Mouse (Mus musculus): Measurements from ENCODE around the gene Prkaa1. TPM values are rescaled to one million over a fixed set of nuclear protein-coding genes. Genes with fewer than 3 reads are reported as not detected.
A peak's percentile ranks its signal among the peaks of the same experiment; 100 is the strongest.

Gene Prkaa1
- polyA plus RNA-seq, 1 experiment from 2014 or later = 14.1 TPM

DNA sequence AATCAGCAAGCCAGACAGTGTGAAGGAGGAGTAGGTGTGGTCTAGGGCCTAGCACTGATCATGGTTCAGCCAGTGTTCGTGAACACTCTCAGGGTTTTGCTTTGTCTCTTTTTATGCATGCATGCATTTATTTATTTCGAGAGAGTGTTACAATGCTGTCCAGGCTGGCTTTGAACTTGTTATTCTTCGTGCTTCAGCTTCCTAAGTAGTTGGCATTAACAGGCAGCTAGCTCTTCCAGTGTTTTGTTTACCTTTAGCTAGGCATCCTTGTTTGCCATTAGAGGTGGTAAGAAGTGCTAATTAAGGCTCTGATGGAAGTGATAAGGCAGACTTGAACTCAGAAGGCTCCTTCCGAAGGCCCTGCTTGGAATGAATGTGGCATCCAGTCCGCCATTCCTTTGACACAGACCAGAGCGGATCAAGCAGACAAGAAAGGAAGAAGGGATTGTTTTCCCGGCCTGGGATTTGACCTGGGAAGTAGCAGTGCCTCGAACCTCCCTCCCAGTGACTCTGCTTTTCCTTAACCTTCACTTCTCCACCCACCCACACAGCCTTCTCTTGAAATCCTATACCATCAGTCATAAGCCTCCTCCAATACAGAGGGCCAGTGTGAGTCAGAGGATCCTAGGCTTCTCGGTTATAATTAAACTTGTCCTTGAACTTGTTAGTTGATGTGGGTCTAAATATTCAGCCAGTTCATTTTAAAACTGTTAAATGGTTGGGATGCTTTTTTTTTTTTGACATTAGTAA, 1.7 kb downstream of the Prkaa1 start:
- Histone ChIP-seq H3K36me3 (no peaks in the 10 kb centered on the region), H3K27ac (no peak overlapping the region), H3K4me2 (peak overlapping the region; percentile 79), H3K9me3 (replicated peaks) (no peaks in the 10 kb centered on the region), H3K9ac (peak overlapping the region; percentile 28; the same call in 1 of the 2 replicates), H3K27me3 (no peaks in the 10 kb centered on the region), H3K4me3 (peak overlapping the region; percentile 99), H3K4me1 (replicated peaks) (peaks cover 18% of the 10 kb centered on the region)
- ATAC-seq (replicated peaks; ENCODE audit: insufficient number of reproducible peaks, insufficient read depth, low FRiP score, low read depth) = no peak
- 37% methylated on average over 9 of the region's 9 CpGs for WGBS

DNA sequence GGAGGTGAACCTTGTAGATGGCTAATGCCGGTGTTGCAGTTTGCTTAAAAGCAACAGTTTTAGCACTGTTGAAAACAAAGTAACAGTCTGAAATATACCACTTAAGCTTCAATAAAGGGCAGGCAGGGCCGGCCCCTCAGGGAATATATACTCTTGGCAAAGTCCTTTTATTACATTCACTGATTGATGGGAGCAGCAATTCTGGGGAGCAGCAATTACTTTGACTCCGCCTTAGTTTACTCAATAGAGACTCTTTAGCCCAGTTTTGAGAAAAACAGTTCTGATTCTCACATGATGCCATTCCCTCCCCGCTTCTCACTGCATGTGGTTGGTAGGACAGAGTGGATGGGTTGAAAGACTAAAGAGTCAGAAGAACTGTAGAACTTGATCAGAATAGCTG, 5.5 kb downstream of the Prkaa1 start:
- Histone ChIP-seq H3K36me3 (no peaks in the 10 kb centered on the region), H3K4me2 (no peak overlapping the region), H3K9me3 (replicated peaks) (no peaks in the 10 kb centered on the region), H3K4me3 (no peak overlapping the region), H3K4me1 (replicated peaks) (peaks cover 18% of the 10 kb centered on the region), H3K27ac (no peak overlapping the region), H3K27me3 (no peaks in the 10 kb centered on the region), H3K9ac (no peak overlapping the region)
- ATAC-seq (replicated peaks; ENCODE audit: insufficient number of reproducible peaks, insufficient read depth, low FRiP score, low read depth) = no peak
- 83% methylated on average over 4 of the region's 4 CpGs for WGBS

DNA sequence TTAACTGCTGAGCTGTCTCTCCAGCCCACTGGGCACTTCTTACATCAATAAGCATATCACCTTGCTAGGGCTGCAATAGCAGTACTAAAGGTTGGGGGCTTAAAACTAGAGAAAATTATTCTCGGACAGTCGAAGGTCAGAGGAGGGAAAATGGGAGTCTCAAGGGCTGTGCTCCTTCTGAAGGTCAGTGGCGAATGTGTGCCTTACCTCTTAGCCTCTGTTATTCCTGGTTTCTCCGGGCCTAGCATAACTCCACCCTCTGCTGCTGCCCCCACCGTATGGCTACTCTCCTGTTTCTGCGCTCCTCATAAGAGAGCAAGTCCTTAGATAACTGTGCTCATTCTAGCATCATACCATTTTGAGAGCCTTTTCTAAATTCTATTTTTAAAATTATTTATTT, 8.5 kb downstream of the Prkaa1 start:
- Histone ChIP-seq H3K4me1 (replicated peaks) (peaks cover 19% of the 10 kb centered on the region), H3K9me3 (replicated peaks) (no peaks in the 10 kb centered on the region), H3K4me2 (no peak overlapping the region), H3K36me3 (no peaks in the 10 kb centered on the region), H3K9ac (no peak overlapping the region), H3K27me3 (no peaks in the 10 kb centered on the region), H3K4me3 (no peak overlapping the region), H3K27ac (no peak overlapping the region)
- 89% methylated on average over 6 of the region's 6 CpGs for WGBS
- no peak for ATAC-seq (replicated peaks; ENCODE audit: insufficient number of reproducible peaks, insufficient read depth, low FRiP score, low read depth)

DNA sequence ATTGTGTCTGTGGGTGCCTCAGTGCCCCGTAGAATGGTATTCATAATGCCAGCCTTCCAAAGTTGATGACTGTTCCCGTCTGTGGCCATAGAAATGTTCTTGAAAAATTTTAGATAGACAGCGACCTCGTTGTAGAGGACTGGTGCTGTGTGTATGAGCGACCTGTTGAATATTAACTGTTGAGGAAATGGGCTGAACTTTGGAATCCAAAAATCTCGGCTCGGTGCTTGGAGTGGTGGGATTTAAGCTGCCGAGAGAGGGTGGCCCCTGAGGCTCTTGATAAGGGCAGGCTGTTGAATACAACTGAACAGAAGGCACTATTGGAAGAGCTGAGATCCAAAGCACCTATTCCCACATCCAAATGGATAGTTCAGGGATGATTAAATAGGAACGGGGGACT, 11.0 kb downstream of the Prkaa1 start:
- WGBS = 53% methylated on average over 9 of the region's 9 CpGs
- H3K27ac ChIP-seq = no peak overlapping the region
- no peaks in the 10 kb centered on the region for H3K36me3 ChIP-seq
- no peaks in the 10 kb centered on the region for H3K27me3 ChIP-seq
- H3K4me3 ChIP-seq = no peak overlapping the region
- no peak overlapping the region for H3K9ac ChIP-seq
- no peak for ATAC-seq (replicated peaks; ENCODE audit: insufficient number of reproducible peaks, insufficient read depth, low FRiP score, low read depth)
- no peak overlapping the region for H3K4me2 ChIP-seq
- no peaks in the 10 kb centered on the region for H3K9me3 ChIP-seq (replicated peaks)
- H3K4me1 ChIP-seq (replicated peaks) = peaks cover 22% of the 10 kb centered on the region

DNA sequence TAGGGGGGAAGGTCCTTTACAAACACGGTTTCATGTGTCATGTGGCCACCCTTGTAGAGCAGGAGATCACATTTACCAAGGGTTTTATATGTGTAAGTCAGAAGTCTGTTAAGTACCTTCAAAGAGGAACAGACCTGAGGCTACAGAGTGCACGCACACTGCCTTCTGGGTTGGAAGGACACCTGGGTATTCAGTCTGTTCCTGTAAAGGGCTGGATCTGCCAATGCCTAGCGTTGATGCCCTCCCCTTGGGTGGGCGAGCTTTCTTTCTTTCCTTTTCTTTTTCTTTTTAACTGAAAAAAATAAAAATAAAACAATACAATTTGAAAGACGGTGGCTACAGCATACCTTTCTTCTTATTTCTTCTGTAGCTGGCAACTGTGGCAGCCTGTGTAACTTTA, 11.4 kb downstream of the Prkaa1 start:
- no peak for ATAC-seq (replicated peaks; ENCODE audit: insufficient number of reproducible peaks, insufficient read depth, low FRiP score, low read depth)
- Histone ChIP-seq H3K9me3 (replicated peaks) (no peaks in the 10 kb centered on the region), H3K4me3 (no peak overlapping the region), H3K9ac (no peak overlapping the region), H3K27me3 (no peaks in the 10 kb centered on the region), H3K27ac (no peak overlapping the region), H3K4me2 (no peak overlapping the region), H3K4me1 (replicated peaks) (peaks cover 22% of the 10 kb centered on the region), H3K36me3 (no peaks in the 10 kb centered on the region)
- 78% methylated on average over 5 of the region's 5 CpGs for WGBS

DNA sequence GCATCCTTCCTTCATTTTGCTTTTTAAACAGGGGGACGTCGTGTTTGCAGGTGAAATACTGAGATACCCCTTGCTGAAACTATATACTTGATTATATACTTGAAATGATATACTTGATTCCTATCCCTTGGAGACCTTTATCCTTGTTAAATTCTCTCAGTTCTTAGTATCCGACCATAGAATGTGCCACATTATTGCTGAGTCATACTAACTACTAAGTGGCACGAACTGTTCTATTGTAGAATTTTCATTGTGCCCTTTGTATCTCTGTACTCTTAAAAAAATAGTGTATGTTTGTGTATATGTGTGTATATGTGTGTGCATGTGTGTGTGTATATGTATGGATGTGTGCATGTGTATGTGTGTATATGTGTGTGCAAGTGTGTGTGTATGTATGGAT, 12.7 kb downstream of the Prkaa1 start:
- Histone ChIP-seq H3K27me3 (no peaks in the 10 kb centered on the region), H3K9me3 (replicated peaks) (no peaks in the 10 kb centered on the region), H3K9ac (no peak overlapping the region), H3K27ac (no peak overlapping the region), H3K4me3 (no peak overlapping the region), H3K36me3 (0 out of 2 replicates have a peak, but pooled peaks cover under 1% of the 10 kb centered on the region), H3K4me1 (replicated peaks) (peaks cover 22% of the 10 kb centered on the region), H3K4me2 (no peak overlapping the region)
- ATAC-seq (replicated peaks; ENCODE audit: insufficient number of reproducible peaks, insufficient read depth, low FRiP score, low read depth) = no peak
- WGBS = 86% methylated on average over 4 of the region's 4 CpGs

DNA sequence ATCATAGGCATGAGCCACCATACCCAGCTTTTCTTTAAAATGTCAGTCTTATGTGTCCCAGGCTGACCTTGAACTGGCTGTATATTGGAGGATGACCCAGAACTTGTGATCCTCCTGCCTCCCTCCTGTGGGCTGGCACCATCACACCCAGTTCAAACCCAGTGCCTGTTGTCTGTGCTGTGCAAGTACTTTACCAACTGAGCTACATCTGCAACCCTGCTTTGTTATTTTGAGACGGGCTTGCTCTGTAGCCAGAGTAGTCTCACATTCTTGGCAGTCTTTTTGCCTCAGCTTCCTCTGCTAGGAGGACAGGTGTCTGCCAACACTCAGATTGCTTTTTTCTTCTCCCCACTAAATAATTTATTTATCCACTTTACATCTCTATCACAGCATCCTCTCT, 13.7 kb downstream of the Prkaa1 start:
- H3K9ac ChIP-seq = no peak overlapping the region
- no peaks in the 10 kb centered on the region for H3K27me3 ChIP-seq
- H3K4me1 ChIP-seq (replicated peaks) = peaks cover 22% of the 10 kb centered on the region
- H3K9me3 ChIP-seq (replicated peaks) = no peaks in the 10 kb centered on the region
- peaks cover 4% of the 10 kb centered on the region; the same call in 1 of the 2 replicates for H3K36me3 ChIP-seq
- ATAC-seq (replicated peaks; ENCODE audit: insufficient number of reproducible peaks, insufficient read depth, low FRiP score, low read depth) = no peak
- no peak overlapping the region for H3K27ac ChIP-seq
- H3K4me2 ChIP-seq = no peak overlapping the region
- 23% methylated on average over 1 of the region's 1 CpGs for WGBS
- no peak overlapping the region for H3K4me3 ChIP-seq

DNA sequence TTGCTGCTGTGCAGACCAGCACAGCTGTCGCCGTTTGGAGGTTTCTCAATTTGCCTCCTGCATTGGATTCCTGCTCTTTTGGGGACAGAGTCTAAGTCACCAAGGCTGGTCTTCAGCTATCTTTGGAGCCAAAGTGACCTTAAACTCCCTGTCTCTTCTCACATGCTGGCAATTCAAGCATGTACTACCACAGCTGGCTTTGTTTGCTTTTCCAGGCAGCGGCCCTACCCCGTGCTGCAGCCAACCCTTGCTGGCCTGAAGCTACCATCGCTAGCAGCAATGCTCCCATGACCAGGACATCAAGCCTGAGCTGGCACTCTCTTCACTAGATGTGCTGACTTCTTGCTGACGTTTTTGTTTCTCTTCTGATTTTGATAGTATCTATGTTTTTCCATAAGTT, 15.2 kb downstream of the Prkaa1 start:
- Histone ChIP-seq H3K36me3 (peaks cover 8% of the 10 kb centered on the region; the same call in 1 of the 2 replicates), H3K27ac (no peak overlapping the region), H3K9ac (no peak overlapping the region), H3K4me1 (replicated peaks) (peaks cover 22% of the 10 kb centered on the region), H3K9me3 (replicated peaks) (no peaks in the 10 kb centered on the region), H3K4me2 (no peak overlapping the region), H3K4me3 (no peak overlapping the region), H3K27me3 (no peaks in the 10 kb centered on the region)
- ATAC-seq (replicated peaks; ENCODE audit: insufficient number of reproducible peaks, insufficient read depth, low FRiP score, low read depth) = no peak
- WGBS = 62% methylated on average over 6 of the region's 6 CpGs

DNA sequence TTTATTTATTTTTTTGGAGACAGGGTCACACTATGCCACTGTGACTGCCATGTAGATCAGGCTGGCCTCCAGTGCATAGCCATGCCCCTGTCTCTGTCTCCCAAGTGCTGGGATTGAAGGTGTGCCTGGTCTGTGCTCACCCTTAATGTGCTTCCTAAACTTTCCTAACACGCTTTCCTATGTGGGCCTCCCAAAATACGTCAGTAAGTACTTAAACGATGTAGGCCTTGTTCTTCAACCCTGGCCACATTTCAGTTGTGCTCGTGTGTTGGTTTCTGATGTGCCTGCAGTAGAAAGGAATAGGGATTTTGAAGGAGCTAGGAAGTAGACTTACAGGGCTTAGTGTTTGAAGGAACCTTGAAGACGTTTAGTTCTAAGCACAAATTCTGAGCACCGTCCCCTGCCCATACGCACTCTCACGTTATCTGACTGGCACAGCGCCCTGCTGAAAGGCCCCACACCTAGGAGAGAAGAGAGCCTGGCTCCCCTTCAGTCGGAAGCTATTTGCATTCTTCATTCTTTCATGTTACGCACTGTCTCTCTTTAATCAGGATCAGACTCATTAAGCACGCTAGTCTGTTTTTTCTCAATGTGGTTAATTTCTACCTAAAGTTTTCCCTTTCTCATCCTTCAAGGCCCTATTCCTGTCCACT, 21.6 kb downstream of the Prkaa1 start:
- H3K36me3 ChIP-seq = peaks cover 40% of the 10 kb centered on the region
- no peaks in the 10 kb centered on the region for H3K9me3 ChIP-seq (replicated peaks)
- H3K4me3 ChIP-seq = no peak overlapping the region
- no peak overlapping the region for H3K4me2 ChIP-seq
- 70% methylated on average over 12 of the region's 12 CpGs for WGBS
- H3K27me3 ChIP-seq = no peaks in the 10 kb centered on the region
- no peak for ATAC-seq (replicated peaks; ENCODE audit: insufficient number of reproducible peaks, insufficient read depth, low FRiP score, low read depth)
- no peaks in the 10 kb centered on the region for H3K4me1 ChIP-seq (replicated peaks)
- no peak overlapping the region for H3K27ac ChIP-seq
- H3K9ac ChIP-seq = no peak overlapping the region

DNA sequence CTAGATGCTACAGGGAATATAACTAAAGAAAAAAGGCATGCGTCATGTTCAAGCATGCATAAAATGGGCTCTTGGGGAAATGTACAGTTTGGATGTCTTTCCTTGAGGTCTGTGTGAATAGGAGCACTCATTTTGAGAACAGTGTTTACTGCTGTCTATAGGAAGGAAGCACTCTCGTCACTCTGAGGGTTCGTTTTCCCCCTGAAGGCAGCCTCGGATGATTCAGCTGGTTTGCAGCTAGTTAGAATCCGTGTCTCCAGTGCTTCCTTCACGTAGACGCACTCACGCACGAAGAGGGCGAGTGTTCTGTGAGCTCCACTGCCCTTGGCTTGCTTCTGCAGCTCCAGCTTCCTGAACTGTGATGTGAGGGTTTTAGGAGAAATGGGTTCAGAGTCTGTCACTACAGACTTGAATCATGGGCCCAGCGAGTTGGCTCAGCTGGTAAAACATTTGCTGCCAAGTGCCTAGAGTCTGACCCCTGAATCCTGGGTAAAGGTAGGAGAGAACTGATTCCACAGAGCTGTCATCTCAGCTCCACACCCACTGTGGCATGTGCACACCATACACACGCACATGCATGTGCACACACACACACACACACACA, 29.7 kb downstream of the Prkaa1 start:
- no peak overlapping the region for H3K27ac ChIP-seq
- no peaks in the 10 kb centered on the region for H3K9me3 ChIP-seq (replicated peaks)
- H3K4me2 ChIP-seq = no peak overlapping the region
- H3K4me1 ChIP-seq (replicated peaks) = no peaks in the 10 kb centered on the region
- WGBS = 90% methylated on average over 12 of the region's 12 CpGs
- H3K9ac ChIP-seq = no peak overlapping the region
- no peak overlapping the region for H3K4me3 ChIP-seq
- no peaks in the 10 kb centered on the region for H3K27me3 ChIP-seq
- peaks cover 62% of the 10 kb centered on the region for H3K36me3 ChIP-seq
- ATAC-seq (replicated peaks; ENCODE audit: insufficient number of reproducible peaks, insufficient read depth, low FRiP score, low read depth) = no peak

DNA sequence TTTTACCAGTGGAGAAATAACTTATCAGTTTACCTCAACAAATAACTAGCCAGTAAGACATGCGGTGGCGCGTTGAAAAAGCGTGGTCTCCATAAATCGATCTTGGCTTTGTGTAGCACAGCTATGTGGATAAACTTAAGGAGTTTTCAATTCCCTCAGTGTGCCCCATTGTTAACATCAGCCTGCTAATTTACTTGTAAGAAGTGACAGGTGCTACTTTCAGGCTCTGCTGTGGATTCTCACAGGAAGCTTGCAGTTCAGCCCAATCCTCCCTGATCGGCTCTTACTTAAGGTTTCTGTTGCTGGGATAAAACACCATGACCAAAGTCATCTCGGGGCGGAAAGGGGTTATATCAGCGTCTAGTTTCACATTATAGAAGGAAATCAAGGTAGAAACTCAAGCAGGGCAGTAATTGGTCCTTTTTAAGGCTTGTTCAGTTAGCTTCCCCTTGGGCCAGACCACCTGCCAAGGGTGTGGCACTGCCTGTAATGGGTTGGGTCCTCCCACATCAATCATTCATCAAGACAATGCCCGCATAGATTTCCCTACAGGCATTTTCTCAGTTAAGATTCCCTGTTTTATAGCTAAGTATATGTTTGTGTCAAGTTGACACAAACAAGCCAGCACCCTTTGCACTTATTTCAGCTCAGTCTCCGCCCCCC, 41.1 kb downstream of the Prkaa1 start:
- ATAC-seq (replicated peaks; ENCODE audit: insufficient number of reproducible peaks, insufficient read depth, low FRiP score, low read depth) = no peak
- Histone ChIP-seq H3K27me3 (no peaks in the 10 kb centered on the region), H3K4me2 (peak overlapping the region; percentile 85), H3K4me1 (replicated peaks) (peaks cover 21% of the 10 kb centered on the region), H3K9ac (peak overlapping the region; percentile 91), H3K36me3 (peaks cover 3% of the 10 kb centered on the region; the same call in 1 of the 2 replicates), H3K27ac (peak overlapping the region; percentile 71), H3K9me3 (replicated peaks) (no peaks in the 10 kb centered on the region), H3K4me3 (peak overlapping the region; percentile 92)
- 42% methylated on average over 11 of the region's 11 CpGs for WGBS
